Mouse (Mus musculus): ENCODE data around the gene Atxn1.

DNA sequence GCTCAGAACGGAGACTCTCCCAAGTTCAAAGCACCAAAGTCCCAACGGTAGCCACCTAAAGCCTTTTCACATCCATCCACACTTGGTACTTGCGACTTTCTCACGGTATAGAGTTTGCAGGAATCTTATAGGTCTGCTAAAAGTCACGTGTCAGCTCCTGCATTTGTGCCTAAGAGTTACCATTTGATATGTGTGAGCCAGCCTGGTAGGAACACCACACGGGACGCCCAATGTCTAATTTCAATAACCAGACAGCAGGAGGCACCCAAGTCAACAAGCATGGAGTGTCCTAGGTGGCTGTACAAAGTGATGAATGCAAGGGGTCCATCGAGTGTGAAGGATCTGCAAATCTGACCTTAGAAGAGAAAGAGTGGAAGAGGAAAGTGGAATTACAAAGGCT is 254.8 kb downstream of the Atxn1 start:
- TF ChIP-seq CTCF (IDR thresholded peaks at IDR 0.05; ENCODE audit: borderline replicate concordance, insufficient read depth, low read length) = no peak
- no peak for TF ChIP-seq POLR2A (IDR thresholded peaks at IDR 0.05; ENCODE audit: low read depth, low read length)
